Mouse (Mus musculus) MEL (cell line): ENCODE measurements around the gene Necab2. TPM values are rescaled to one million over a fixed set of nuclear protein-coding genes. Genes with fewer than 3 reads are reported as not detected.

Source experiments
- DNase-seq: peaks from one replicate; pipeline ENCODE4 v3.0.0; 2011; ENCODE audit warnings: low read depth, low spot score
- H3K27ac ChIP-seq: 2 replicates; pipeline ENCODE4 v1.5.1; 2012; ENCODE audit warnings: low read depth, mild to moderate bottlenecking, control low read depth, low read length, moderate library complexity; ENCODE audit not compliant: control insufficient read depth
- H3K27me3 ChIP-seq, 2 experiments: fragments of 150-350 bp in 1 of 2; sonication (generic) in 1 of 2; 2 replicates each; pipeline ENCODE4 v1.6.1; 2012; ENCODE audit warnings: low read length in 2 of 2, mild to moderate bottlenecking in 2 of 2, improper control_type of control experiment in 1 of 2, moderate library complexity in 1 of 2; ENCODE audit not compliant: insufficient read depth in 2 of 2, control insufficient read depth in 1 of 2
- H3K36me3 ChIP-seq, 2 experiments: 2 replicates each; pipeline ENCODE4 v1.6.1; 2012 to 2014; ENCODE audit warnings: low read length in 2 of 2, improper control_type of control experiment in 1 of 2, inconsistent platforms in 1 of 2, mild to moderate bottlenecking in 1 of 2; ENCODE audit not compliant: insufficient read depth in 2 of 2, control insufficient read depth in 1 of 2
- H3K4me1 ChIP-seq, 2 experiments: fragments of 150-350 bp in 1 of 2; sonication (generic) in 1 of 2; 2 replicates each; pipeline ENCODE4 v1.6.1; 2012; ENCODE audit warnings: low read length in 2 of 2, improper control_type of control experiment in 1 of 2, mild to moderate bottlenecking in 1 of 2; ENCODE audit not compliant: insufficient read depth in 2 of 2, control insufficient read depth in 1 of 2
- H3K4me3 ChIP-seq, 2 experiments: fragments of 150-350 bp in 1 of 2; sonication (generic) in 1 of 2; 2 replicates each; pipeline ENCODE4 v1.5.1; 2012; ENCODE audit warnings: low read depth in 2 of 2, low read length in 2 of 2, mild to moderate bottlenecking in 2 of 2, moderate library complexity in 2 of 2, control low read depth in 1 of 2, improper control_type of control experiment in 1 of 2; ENCODE audit not compliant: control insufficient read depth in 1 of 2, insufficient read depth in 1 of 2
- H3K79me2 ChIP-seq: 2 replicates; pipeline ENCODE4 v1.6.1; 2012; ENCODE audit warnings: mild to moderate bottlenecking, low read length, moderate library complexity; ENCODE audit not compliant: control insufficient read depth, poor library complexity, insufficient read depth
- H3K9ac ChIP-seq: 2 replicates; pipeline ENCODE4 v1.6.1; 2012; ENCODE audit warnings: low read depth, mild to moderate bottlenecking, control low read depth, low read length, moderate library complexity; ENCODE audit not compliant: control insufficient read depth, poor library complexity, severe bottlenecking
- H3K9me3 ChIP-seq: fragments of 150-350 bp; sonication (generic); replicated peaks from 2 replicates; pipeline ENCODE4 v1.6.1; 2012; ENCODE audit warnings: mild to moderate bottlenecking, low read length, improper control_type of control experiment, moderate library complexity; ENCODE audit not compliant: insufficient read depth
- BHLHE40 ChIP-seq: IDR thresholded peaks from 2 replicates; pipeline ENCODE4 v1.6.1; 2012; ENCODE audit warnings: low read depth, mild to moderate bottlenecking, inconsistent platforms, low read length, improper control_type of control experiment, borderline replicate concordance
- CHD1 ChIP-seq: IDR thresholded peaks from 2 replicates; pipeline ENCODE4 v1.6.1; 2012; ENCODE audit warnings: low read depth, mild to moderate bottlenecking, inconsistent platforms, low read length, improper control_type of control experiment
- CHD2 ChIP-seq: IDR thresholded peaks from 2 replicates; pipeline ENCODE4 v1.6.1; 2011; ENCODE audit warnings: low read length, improper control_type of control experiment
- E2F4 ChIP-seq: IDR thresholded peaks from 2 replicates; pipeline ENCODE4 v1.6.1; 2011; ENCODE audit warnings: low read depth, low read length, improper control_type of control experiment, borderline replicate concordance
- EP300 ChIP-seq, 2 experiments: IDR thresholded peaks; 2 replicates each; pipeline ENCODE4 v1.6.1; 2011; ENCODE audit warnings: improper control_type of control experiment in 2 of 2, low read length in 2 of 2, low read depth in 1 of 2, mild to moderate bottlenecking in 1 of 2
- MAFK ChIP-seq: IDR thresholded peaks from 2 replicates; pipeline ENCODE4 v1.6.1; 2011; ENCODE audit warnings: low read depth, mild to moderate bottlenecking, low read length, improper control_type of control experiment, borderline replicate concordance
- MAX ChIP-seq: IDR thresholded peaks from 2 replicates; pipeline ENCODE4 v1.6.1; 2011; ENCODE audit warnings: low read length, improper control_type of control experiment
- MXI1 ChIP-seq: IDR thresholded peaks from 2 replicates; pipeline ENCODE4 v1.6.1; 2011; ENCODE audit warnings: mild to moderate bottlenecking, low read depth, low read length, improper control_type of control experiment
- NELFE ChIP-seq: IDR thresholded peaks from 2 replicates; pipeline ENCODE4 v1.6.1; 2011; ENCODE audit warnings: low read depth, low read length, improper control_type of control experiment
- RCOR1 ChIP-seq: IDR thresholded peaks from 2 replicates; pipeline ENCODE4 v1.6.1; 2012; ENCODE audit warnings: low read depth, mild to moderate bottlenecking, inconsistent platforms, low read length, improper control_type of control experiment
- SIN3A ChIP-seq: IDR thresholded peaks from 2 replicates; pipeline ENCODE4 v1.6.1; 2012; ENCODE audit warnings: low read length, improper control_type of control experiment, inconsistent platforms
- SMC3 ChIP-seq: IDR thresholded peaks from 2 replicates; pipeline ENCODE4 v1.6.1; 2011; ENCODE audit warnings: low read depth, low read length, improper control_type of control experiment
- TAL1 ChIP-seq: IDR thresholded peaks from 2 replicates; pipeline ENCODE4 v1.6.1; 2012; ENCODE audit warnings: mild to moderate bottlenecking, inconsistent platforms, low read length, moderate library complexity, mixed read lengths
- TBP ChIP-seq: IDR thresholded peaks from 2 replicates; pipeline ENCODE4 v1.8.0; 2011; ENCODE audit warnings: low read depth, low read length, improper control_type of control experiment
- TCF12 ChIP-seq: IDR thresholded peaks from 2 replicates; pipeline ENCODE4 v1.6.1; 2014; ENCODE audit warnings: low read depth, mild to moderate bottlenecking, inconsistent platforms, low read length, improper control_type of control experiment, moderate library complexity
- UBTF ChIP-seq: IDR thresholded peaks from 2 replicates; pipeline ENCODE4 v1.6.1; 2012; ENCODE audit warnings: low read depth, mild to moderate bottlenecking, inconsistent platforms, low read length, improper control_type of control experiment, moderate library complexity, borderline replicate concordance; ENCODE audit not compliant: insufficient read depth
- USF2 ChIP-seq, 2 experiments: IDR thresholded peaks; 2 replicates each; pipeline ENCODE4 v1.6.1; 2011 to 2012; ENCODE audit warnings: improper control_type of control experiment in 2 of 2, low read length in 2 of 2, borderline replicate concordance in 1 of 2, inconsistent platforms in 1 of 2, low read depth in 1 of 2, mild to moderate bottlenecking in 1 of 2; ENCODE audit not compliant: insufficient read depth in 1 of 2
- ZKSCAN1 ChIP-seq: IDR thresholded peaks from 2 replicates; pipeline ENCODE4 v1.6.1; 2012; ENCODE audit warnings: low read depth, mild to moderate bottlenecking, inconsistent platforms, low read length, improper control_type of control experiment, moderate library complexity
- ZMIZ1 ChIP-seq: IDR thresholded peaks from 2 replicates; pipeline ENCODE4 v1.6.1; 2012; ENCODE audit warnings: low read depth, mild to moderate bottlenecking, inconsistent platforms, low read length, improper control_type of control experiment, moderate library complexity
- ZNF384 ChIP-seq: IDR thresholded peaks from 2 replicates; pipeline ENCODE4 v1.6.1; 2012; ENCODE audit warnings: low read depth, mild to moderate bottlenecking, inconsistent platforms, low read length, improper control_type of control experiment
- polyA plus RNA-seq, 2 experiments: library from polyadenylated mRNA; stranded (reverse) in 1 of 2; unstranded in 1 of 2; fragments of >175 nt in 1 of 2; fragments of >200 nt in 1 of 2; gene quantifications; 2 replicates each; pipeline versions ENCODE4 v1.2.1 to v1.2.4; 2012; ENCODE audit warnings: low replicate concordance in 2 of 2, low read depth in 1 of 2; ENCODE audit not compliant: insufficient read length in 2 of 2, insufficient read depth in 1 of 2, missing spikeins in 1 of 2
- total RNA-seq: library from RNA; depleted of rRNA; stranded (reverse); fragments of 300-350 nt; gene quantifications from 2 replicates; pipeline ENCODE4 v1.2.3, GENCODE M21; 2012

The Necab2 gene
- total and polyA plus RNA-seq, 3 experiments: 0.06 TPM; not detected in 2

DNA sequence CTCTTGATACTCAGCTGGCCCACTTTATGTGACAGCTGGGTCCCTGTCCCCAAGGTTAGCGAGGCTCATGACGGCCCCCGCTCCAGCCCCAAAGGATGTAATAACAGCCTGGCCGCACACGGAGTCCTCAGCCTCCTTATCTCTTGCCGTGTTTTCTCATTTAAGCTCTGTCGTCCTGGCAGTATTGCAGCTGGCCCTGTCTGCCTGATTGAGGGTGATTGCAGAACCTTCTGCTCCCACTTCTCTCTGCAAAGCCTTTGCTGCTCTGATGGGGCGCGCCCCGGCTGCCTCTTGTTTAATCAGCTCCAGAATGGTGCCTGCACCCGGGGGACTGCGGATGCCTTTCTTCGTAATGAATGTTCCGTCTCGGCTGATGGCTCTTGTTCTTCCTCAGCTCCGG, 13.2 kb downstream of the Necab2 start:
- peak; percentile 55 for DNase-seq
- Histone ChIP-seq H3K9ac (no peak overlapping the region), H3K36me3 (no peaks in the 10 kb centered on the region), H3K4me3 (no peak overlapping the region), H3K27me3 (peaks cover 0 to 4% of the 10 kb centered on the region in 2 experiments; a peak in 3 of 4 replicates), H3K9me3 (no peaks in the 10 kb centered on the region), H3K79me2 (no peaks in the 10 kb centered on the region), H3K27ac (no peak overlapping the region), H3K4me1 (0 out of 4 replicates have a peak, but pooled peaks cover 0 to 4% of the 10 kb centered on the region in 2 experiments)
- TF ChIP-seq TBP (peak; percentile 46; the same call in 1 of the 2 replicates), TCF12 (no peak)

DNA sequence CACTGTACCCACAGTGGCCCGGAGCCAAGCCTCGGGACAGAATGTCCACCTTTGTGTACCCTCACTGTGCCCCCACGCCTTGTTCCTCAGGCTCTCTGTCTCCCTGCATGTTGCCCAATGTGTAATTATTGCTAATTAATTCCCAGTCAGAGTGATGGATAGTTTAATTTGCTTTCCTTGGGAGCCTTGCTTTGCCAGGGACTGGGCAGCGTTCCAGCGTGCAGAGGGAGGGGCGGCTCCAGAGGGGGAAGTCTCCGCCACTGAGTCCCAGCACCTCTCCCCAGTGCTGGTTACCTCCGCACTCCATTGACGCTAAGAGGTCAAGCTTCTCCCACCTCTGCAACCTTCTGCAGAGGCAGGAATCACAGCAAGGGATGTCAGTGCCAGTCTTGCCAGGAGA, 14.8 kb downstream of the Necab2 start:
- Histone ChIP-seq H3K4me1 (0 out of 4 replicates have a peak, but pooled peaks cover 0 to 4% of the 10 kb centered on the region in 2 experiments), H3K9me3 (no peaks in the 10 kb centered on the region), H3K79me2 (no peaks in the 10 kb centered on the region), H3K4me3 (no peak overlapping the region), H3K9ac (no peak overlapping the region), H3K27me3 (peaks cover 0 to 1% of the 10 kb centered on the region in 2 experiments; a peak in 3 of 4 replicates), H3K27ac (no peak overlapping the region), H3K36me3 (no peaks in the 10 kb centered on the region)
- no peak for TF ChIP-seq BHLHE40
- no peak for TF ChIP-seq CHD1
- no peak for DNase-seq

DNA sequence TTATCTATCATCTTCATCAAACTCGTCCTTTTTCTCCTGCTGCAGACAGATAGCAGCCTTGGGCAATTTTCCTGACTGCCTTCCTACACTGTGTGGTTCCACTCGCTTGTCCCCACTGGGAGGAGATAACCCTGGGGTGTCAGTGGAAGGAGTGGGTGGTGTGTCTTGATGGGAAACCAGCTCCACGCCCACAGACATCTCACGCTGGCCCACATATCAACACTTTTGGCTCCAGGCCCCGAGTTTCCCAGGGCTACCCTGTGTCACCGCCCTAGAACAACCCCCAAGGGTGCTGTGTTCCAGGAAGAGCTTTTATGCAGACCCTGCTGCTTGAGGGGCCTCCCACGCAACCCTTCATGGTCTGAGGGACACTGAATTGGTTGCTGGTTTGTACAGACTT, 17.2 kb downstream of the Necab2 start:
- Histone ChIP-seq H3K36me3 (no peaks in the 10 kb centered on the region), H3K27ac (no peak overlapping the region), H3K27me3 (peaks cover 0 to 1% of the 10 kb centered on the region in 2 experiments; a peak in 2 of 4 replicates), H3K79me2 (no peaks in the 10 kb centered on the region), H3K4me1 (0 out of 4 replicates have a peak, but pooled peaks cover 0 to 4% of the 10 kb centered on the region in 2 experiments), H3K4me3 (no peak overlapping the region), H3K9ac (no peak overlapping the region), H3K9me3 (no peaks in the 10 kb centered on the region)
- TF ChIP-seq SMC3 (no peak), EP300 (IDR thresholded peaks at IDR 0.05; ENCODE audit: low read depth in 1 of 2, low read length in 2 of 2) (no peak), UBTF (no peak), SIN3A (no peak), ZNF384 (no peak), MAX (no peak), ZKSCAN1 (no peak), TBP (no peak), RCOR1 (no peak), BHLHE40 (no peak), ZMIZ1 (no peak), MXI1 (no peak), MAFK (no peak), E2F4 (no peak), TAL1 (no peak), NELFE (no peak), USF2 (IDR thresholded peaks at IDR 0.05; ENCODE audit: borderline replicate concordance in 1 of 2, insufficient read depth in 1 of 2, low read depth in 1 of 2, low read length in 2 of 2) (no peak), CHD2 (no peak)
- DNase-seq: no peak
